Mouse (Mus musculus) heart, adult 8-10 months (tissue): Measurements from ENCODE around the gene Gbx2. TPM values are rescaled to one million over a fixed set of nuclear protein-coding genes. Genes with fewer than 3 reads are reported as not detected.

Experiments
- DNase-seq: peaks from one replicate; pipeline ENCODE4 v3.0.0; 2022; ENCODE audit warnings: low spot score
- total RNA-seq, 4 experiments: library from RNA; stranded (reverse); gene quantifications; 2 replicates each; pipeline ENCODE4 v1.2.4; 2022

Gene Gbx2
- total RNA-seq, 4 experiments from 2014 or later: 0.22 TPM; not detected in 3

- no peak for DNase-seq
Measured at GRCm38 (mm10) chr1:89912392-89912791, 18.6 kb downstream of the Gbx2 start.

DNA sequence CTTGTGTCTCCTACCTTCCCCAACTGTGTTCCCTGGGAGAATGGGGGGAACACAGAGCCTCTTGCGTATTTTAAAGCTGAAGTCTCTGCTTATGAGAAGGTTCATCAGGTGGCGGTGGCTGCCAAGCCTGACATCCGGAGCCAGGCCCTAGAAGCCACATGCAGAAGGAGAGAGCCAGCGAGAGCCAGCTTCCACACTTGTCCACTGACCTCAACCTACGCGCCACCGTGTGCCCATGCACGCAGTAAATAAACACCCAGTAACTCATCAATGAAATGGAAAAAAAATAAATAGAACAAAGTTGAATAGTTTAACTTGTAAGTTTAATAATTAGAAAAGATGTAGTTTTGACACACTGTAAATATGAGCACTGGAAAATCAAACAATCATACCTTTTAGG lies 21.2 kb downstream of the Gbx2 start:
- DNase-seq: no peak

GRCm38 (mm10) chr1:89902641-89903040 lies 28.3 kb downstream of the Gbx2 start:
- DNase-seq: no peak

GRCm38 (mm10) chr1:89902236-89902635 lies 28.7 kb downstream of the Gbx2 start:
- DNase-seq: no peak

GRCm38 (mm10) chr1:89901381-89901780 lies 29.6 kb downstream of the Gbx2 start:
- no peak for DNase-seq

DNA sequence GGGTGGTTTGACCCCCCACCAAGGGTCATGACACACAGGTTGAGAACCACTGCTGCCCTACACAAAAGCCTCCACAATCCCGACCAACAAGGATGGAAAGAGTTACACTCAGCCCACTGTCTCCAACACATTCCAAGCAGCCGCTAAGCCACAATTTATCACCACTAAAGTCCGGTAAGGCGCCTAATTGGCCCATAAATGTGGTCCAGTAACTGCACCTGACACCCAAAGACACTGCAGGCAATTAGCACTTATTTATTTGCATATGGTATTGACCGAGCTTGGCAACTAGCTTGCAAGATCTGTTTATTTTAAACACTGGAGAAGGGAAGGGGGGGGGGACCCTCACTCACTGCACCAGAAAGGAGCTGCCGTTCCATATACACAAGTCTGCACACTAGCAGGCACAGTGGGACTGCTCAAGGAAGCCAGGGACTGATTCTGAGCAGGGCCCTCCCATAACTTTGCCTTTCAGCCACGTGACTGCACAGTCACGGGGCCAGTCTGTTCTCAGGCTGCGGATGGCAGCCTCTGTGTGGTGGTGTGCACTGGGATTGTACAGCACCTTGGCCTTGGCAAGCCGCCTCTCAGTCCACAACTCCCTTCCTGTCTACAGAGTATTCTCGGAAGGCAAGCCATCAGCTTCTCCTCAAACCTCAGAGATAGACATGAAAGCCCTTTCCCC lies 31.1 kb downstream of the Gbx2 start:
- no peak for DNase-seq

GRCm38 (mm10) chr1:89899036-89899435 lies 31.9 kb downstream of the Gbx2 start:
- DNase-seq: no peak

GRCm38 (mm10) chr1:89895801-89896200 lies 35.2 kb downstream of the Gbx2 start:
- no peak for DNase-seq

- no peak for DNase-seq
Measured at GRCm38 (mm10) chr1:89892281-89892680, 38.7 kb downstream of the Gbx2 start.

DNA sequence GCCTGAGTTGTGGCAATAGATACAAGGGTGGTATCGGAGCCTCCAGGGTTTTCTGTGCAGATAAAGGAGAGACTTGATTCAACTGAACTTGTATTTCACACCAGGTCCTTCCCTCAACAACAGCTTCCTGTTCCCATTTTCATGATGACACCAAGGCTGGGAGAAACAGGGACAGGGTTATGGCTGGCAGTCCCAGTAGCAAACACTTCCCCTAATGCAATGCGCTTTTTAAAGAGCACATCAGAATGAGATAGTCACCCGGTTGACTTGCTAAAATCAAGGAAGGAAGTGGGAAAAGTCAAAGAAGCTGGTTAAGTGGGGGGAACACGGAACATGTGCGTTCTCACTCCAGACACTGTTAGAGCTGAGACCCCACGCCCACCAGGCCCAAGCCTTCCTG lies 39.6 kb downstream of the Gbx2 start:
- DNase-seq: no peak

GRCm38 (mm10) chr1:89885696-89886095 lies 45.3 kb downstream of the Gbx2 start:
- no peak for DNase-seq

GRCm38 (mm10) chr1:89884335-89884734 lies 46.6 kb downstream of the Gbx2 start:
- no peak for DNase-seq

DNA sequence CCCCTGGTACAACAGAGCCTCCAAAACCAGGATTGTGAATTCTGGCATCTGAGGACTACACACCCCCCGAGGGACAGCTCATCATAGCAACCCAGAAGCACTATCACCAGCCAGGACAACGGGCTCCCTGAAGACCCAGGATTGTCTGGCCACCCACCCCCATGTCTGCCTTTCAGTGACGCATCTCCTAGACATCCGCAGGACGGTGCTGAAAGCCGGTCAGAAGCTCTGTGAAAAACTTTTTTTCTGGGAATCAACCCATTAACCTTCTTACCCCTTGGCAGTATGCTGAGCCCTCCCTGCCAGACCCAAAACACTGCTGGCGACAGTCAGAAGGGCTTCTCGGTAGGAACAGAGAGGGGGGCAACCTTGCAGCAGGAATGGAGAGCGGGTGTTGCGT lies 50.1 kb downstream of the Gbx2 start:
- no peak for DNase-seq

DNA sequence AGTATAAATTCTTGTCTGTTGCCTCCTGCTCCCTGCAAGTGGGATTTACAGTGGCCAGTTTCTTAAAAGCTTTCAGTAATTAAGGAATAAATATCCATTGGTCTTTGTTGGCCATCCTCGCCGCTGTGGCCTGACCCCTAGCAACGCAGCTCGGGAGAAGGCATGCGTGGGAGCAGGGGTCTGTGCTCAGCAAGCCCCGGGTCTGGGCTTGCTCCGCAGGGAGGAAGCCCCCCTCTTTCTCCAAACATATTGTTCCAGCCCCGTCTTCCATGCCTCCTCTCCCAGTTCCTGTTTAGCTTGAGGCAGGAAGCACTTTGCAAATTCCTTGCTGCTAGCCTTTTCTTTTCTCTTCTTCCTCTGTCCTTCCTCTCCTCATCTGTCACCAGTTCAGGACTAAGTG lies 50.8 kb downstream of the Gbx2 start:
- DNase-seq: no peak

- no peak for DNase-seq
Measured at GRCm38 (mm10) chr1:89878496-89878895, 52.5 kb downstream of the Gbx2 start.

Other genes starting within 250 kb of the Gbx2 start
- 10 to 100 TPM; 16.3 to 27.3 (median 23.7) TPM for gene Asb18, start 83.5 kb upstream of the Gbx2 start, total RNA-seq
- gene Iqca, start 222.2 kb upstream of the Gbx2 start, total RNA-seq: not detected